Mouse (Mus musculus): ENCODE data around the gene Hes1. TPM values are rescaled to one million over a fixed set of nuclear protein-coding genes. Genes with fewer than 3 reads are reported as not detected.

The Hes1 gene
- total and polyA plus RNA-seq, 2 experiments from 2014 or later, result 19.3 to 24.9 TPM

DNA sequence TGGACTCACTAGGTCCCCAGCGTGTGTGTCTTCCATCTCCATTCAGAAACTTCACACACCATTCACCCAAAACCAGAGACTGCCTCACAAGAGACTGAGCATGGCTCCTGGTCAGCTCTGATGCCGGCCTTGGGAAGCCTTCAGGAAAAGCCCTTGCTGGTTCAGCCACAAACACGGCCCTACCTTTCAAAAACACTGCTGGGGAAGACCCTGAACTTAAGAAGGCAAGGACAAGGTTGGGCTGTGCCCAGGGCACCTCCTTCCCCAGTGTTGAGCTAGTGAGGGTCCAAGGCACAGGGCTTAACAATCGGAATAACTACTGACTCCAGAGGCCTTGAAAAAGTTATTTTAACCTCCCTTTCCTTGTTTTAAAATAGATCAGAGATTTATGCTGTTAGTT lies 17.3 kb downstream of the Hes1 start:
- Histone ChIP-seq H3K27me3 (ENCODE audit: control insufficient read depth, insufficient read depth, low read length) (no peaks in the 10 kb centered on the region), H3K4me1 (ENCODE audit: control insufficient read depth, insufficient read depth) (0 out of 2 replicates have a peak, but pooled peaks cover 5% of the 10 kb centered on the region), H3K4me2 (ENCODE audit: low read depth, low read length) (no peak overlapping the region), H3K27ac (ENCODE audit: low read depth) (no peak overlapping the region), H3K9ac (replicated peaks; ENCODE audit: low read depth, low read length) (no peak overlapping the region), H3K4me3 (ENCODE audit: low read depth, low read length) (no peak overlapping the region), H3K9me3 (replicated peaks; ENCODE audit: control insufficient read depth, low read length) (no peaks in the 10 kb centered on the region), H3K36me3 (replicated peaks; ENCODE audit: control insufficient read depth, insufficient read depth, low read length) (no peaks in the 10 kb centered on the region)
- no peak for DNase-seq (ENCODE audit: low spot score)
- ATAC-seq (ENCODE audit: insufficient read depth, low read depth), result no peak
- TF ChIP-seq EP300 (IDR thresholded peaks at IDR 0.05; ENCODE audit: low read depth), result no peak
- TF ChIP-seq CTCF (IDR thresholded peaks at IDR 0.05; ENCODE audit: low read depth), result no peak
- WGBS, result 64% methylated on average over 4 of the region's 4 CpGs

DNA sequence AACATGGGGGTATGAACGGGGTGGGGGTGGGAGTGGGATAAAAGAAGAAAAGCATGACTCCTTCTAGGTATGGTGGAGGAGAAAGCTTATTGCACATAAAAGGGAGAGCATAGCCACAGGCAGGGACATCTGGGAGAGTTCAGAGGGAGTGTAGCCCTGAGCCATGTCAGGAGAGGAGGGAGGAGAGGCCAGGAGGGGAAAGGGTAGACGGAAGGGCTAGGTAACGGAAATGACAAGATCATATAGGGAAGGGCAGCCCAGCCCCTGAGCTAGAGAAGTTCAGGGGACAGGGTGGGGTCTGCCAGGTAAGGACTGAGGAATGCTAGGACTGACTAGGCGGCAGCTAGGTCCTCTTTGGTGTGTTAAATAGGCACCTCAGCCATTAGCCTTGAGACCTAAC lies 17.8 kb downstream of the Hes1 start:
- ATAC-seq (ENCODE audit: insufficient read depth, low read depth), result no peak
- Histone ChIP-seq H3K9ac (replicated peaks; ENCODE audit: low read depth, low read length) (no peak overlapping the region), H3K36me3 (replicated peaks; ENCODE audit: control insufficient read depth, insufficient read depth, low read length) (no peaks in the 10 kb centered on the region), H3K4me1 (ENCODE audit: control insufficient read depth, insufficient read depth) (0 out of 2 replicates have a peak, but pooled peaks cover 5% of the 10 kb centered on the region), H3K4me3 (ENCODE audit: low read depth, low read length) (no peak overlapping the region), H3K27ac (ENCODE audit: low read depth) (no peak overlapping the region), H3K9me3 (replicated peaks; ENCODE audit: control insufficient read depth, low read length) (no peaks in the 10 kb centered on the region), H3K27me3 (ENCODE audit: control insufficient read depth, insufficient read depth, low read length) (no peaks in the 10 kb centered on the region), H3K4me2 (ENCODE audit: low read depth, low read length) (no peak overlapping the region)
- DNase-seq (ENCODE audit: low spot score), result no peak
- 78% methylated on average over 4 of the region's 4 CpGs for WGBS
- no peak for TF ChIP-seq EP300 (IDR thresholded peaks at IDR 0.05; ENCODE audit: low read depth)
- TF ChIP-seq CTCF (IDR thresholded peaks at IDR 0.05; ENCODE audit: low read depth), result no peak

DNA sequence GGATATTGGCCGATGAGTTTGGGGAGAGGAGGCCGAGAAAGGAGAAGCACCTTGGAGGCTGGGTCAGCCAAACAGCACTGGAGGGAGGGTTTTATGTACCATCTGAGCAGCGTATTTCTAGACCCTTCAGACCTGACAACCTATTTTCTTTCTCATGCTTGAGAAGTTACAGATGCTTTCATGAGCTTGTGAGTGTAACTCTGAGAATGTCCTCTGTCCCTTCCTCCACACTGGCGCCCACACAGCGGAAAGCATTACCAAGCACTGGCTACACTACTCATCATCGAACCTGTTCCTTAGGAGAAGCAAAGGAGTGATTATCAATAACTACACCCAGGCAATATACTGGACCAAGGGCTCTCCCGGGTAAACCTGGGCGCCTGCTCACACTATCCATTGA lies 18.8 kb downstream of the Hes1 start:
- H3K9me3 ChIP-seq (replicated peaks; ENCODE audit: control insufficient read depth, low read length), result no peaks in the 10 kb centered on the region
- ATAC-seq (ENCODE audit: insufficient read depth, low read depth) (no peak), DNase-seq (ENCODE audit: low spot score) (no peak)
- no peaks in the 10 kb centered on the region for H3K27me3 ChIP-seq (ENCODE audit: control insufficient read depth, insufficient read depth, low read length)
- 0 out of 2 replicates have a peak, but pooled peaks cover 5% of the 10 kb centered on the region for H3K4me1 ChIP-seq (ENCODE audit: control insufficient read depth, insufficient read depth)
- no peak overlapping the region for H3K9ac ChIP-seq (replicated peaks; ENCODE audit: low read depth, low read length)
- TF ChIP-seq CTCF (IDR thresholded peaks at IDR 0.05; ENCODE audit: low read depth) (no peak), EP300 (IDR thresholded peaks at IDR 0.05; ENCODE audit: low read depth) (no peak)
- 89% methylated on average over 8 of the region's 8 CpGs for WGBS
- H3K36me3 ChIP-seq (replicated peaks; ENCODE audit: control insufficient read depth, insufficient read depth, low read length), result no peaks in the 10 kb centered on the region
- H3K4me3 ChIP-seq (ENCODE audit: low read depth, low read length), result no peak overlapping the region
- no peak overlapping the region for H3K4me2 ChIP-seq (ENCODE audit: low read depth, low read length)
- H3K27ac ChIP-seq (ENCODE audit: low read depth), result no peak overlapping the region

DNA sequence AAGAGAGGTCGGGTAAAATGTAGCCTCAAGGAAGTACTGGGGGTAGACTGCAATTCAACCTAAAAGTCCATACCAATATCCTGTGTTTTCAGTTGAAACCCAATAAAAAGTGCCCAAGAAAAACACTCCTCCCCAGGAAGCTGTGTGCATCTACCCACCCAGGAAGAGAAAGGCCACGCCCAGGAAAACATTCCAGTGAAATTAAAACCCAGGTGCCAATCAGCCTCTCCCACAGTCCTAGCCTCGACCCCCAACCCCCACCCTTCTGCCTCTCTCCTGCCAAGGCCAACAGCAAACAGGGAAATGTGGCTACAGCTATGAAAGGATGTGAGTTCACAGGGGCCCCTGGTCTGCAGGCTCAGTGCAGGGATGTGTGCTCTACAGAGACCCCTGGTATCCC lies 19.4 kb downstream of the Hes1 start:
- TF ChIP-seq EP300 (IDR thresholded peaks at IDR 0.05; ENCODE audit: low read depth), result no peak
- TF ChIP-seq CTCF (IDR thresholded peaks at IDR 0.05; ENCODE audit: low read depth), result no peak
- Histone ChIP-seq H3K27ac (ENCODE audit: low read depth) (no peak overlapping the region), H3K4me1 (ENCODE audit: control insufficient read depth, insufficient read depth) (0 out of 2 replicates have a peak, but pooled peaks cover 5% of the 10 kb centered on the region), H3K36me3 (replicated peaks; ENCODE audit: control insufficient read depth, insufficient read depth, low read length) (no peaks in the 10 kb centered on the region), H3K4me2 (ENCODE audit: low read depth, low read length) (no peak overlapping the region), H3K9me3 (replicated peaks; ENCODE audit: control insufficient read depth, low read length) (no peaks in the 10 kb centered on the region), H3K9ac (replicated peaks; ENCODE audit: low read depth, low read length) (no peak overlapping the region), H3K4me3 (ENCODE audit: low read depth, low read length) (no peak overlapping the region), H3K27me3 (ENCODE audit: control insufficient read depth, insufficient read depth, low read length) (no peaks in the 10 kb centered on the region)
- no peak for ATAC-seq (ENCODE audit: insufficient read depth, low read depth)
- no peak for DNase-seq (ENCODE audit: low spot score)
- 57% methylated on average over 3 of the region's 3 CpGs for WGBS

DNA sequence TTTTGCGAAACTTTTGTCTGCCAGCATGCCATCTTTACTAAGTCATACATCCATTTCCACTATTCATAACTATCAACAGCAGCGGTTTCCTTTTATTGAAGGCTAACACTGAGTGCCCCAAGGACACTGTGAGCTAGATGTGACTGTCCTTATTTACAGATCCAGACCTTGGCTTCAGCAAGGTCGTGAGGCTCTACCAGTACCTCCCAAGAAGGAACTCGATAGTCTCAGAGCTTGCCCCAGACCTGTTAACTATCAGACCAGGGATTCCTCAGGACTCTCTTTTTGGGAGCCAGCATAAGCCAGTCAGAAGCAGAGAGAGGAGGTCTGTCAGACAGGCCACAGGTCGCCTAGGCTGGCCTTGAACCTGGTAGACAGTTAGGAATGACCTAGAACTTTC lies 24.5 kb downstream of the Hes1 start:
- Histone ChIP-seq H3K4me2 (ENCODE audit: low read depth, low read length) (no peak overlapping the region), H3K9ac (replicated peaks; ENCODE audit: low read depth, low read length) (no peak overlapping the region), H3K36me3 (replicated peaks; ENCODE audit: control insufficient read depth, insufficient read depth, low read length) (no peaks in the 10 kb centered on the region), H3K27me3 (ENCODE audit: control insufficient read depth, insufficient read depth, low read length) (no peaks in the 10 kb centered on the region), H3K27ac (ENCODE audit: low read depth) (no peak overlapping the region), H3K4me1 (ENCODE audit: control insufficient read depth, insufficient read depth) (no peaks in the 10 kb centered on the region), H3K9me3 (replicated peaks; ENCODE audit: control insufficient read depth, low read length) (no peaks in the 10 kb centered on the region), H3K4me3 (ENCODE audit: low read depth, low read length) (no peak overlapping the region)
- TF ChIP-seq CTCF (IDR thresholded peaks at IDR 0.05; ENCODE audit: low read depth) (no peak), EP300 (IDR thresholded peaks at IDR 0.05; ENCODE audit: low read depth) (no peak)
- 81% methylated on average over 5 of the region's 5 CpGs for WGBS
- DNase-seq (ENCODE audit: low spot score) (no peak), ATAC-seq (ENCODE audit: insufficient read depth, low read depth) (no peak)

DNA sequence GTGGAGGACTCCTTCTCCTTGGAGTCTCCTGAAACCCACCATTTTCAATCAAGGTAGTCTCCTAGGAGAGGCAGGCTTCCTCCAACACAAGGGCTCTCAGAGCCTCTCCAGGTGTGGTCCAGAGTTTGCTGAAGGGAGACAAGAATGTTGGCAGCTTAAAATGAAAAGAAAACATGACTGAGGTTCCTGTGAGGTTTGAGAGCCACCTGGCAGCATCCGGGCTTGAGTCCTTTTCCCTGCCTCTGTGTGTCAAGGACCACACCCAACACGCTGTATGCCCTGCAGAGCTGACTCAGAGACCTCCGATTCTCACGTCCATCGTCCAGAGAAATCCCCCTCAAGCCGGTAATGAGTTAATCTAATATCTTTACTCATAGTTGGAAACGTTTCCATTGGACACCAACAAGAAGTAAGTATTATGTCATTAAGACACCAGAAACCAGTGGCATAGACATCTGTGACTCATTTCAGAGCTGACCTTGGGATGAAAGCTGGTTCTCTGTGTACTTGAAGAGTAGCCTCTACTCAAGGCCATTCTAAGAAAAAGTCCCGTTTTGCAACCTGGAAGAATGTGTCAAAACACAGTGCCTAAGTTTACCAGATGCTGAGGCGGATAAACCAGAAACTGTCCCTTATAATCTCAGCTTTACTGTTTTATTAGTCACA lies 26.1 kb downstream of the Hes1 start:
- Histone ChIP-seq H3K9me3 (replicated peaks; ENCODE audit: control insufficient read depth, low read length) (no peaks in the 10 kb centered on the region), H3K4me1 (ENCODE audit: control insufficient read depth, insufficient read depth) (no peaks in the 10 kb centered on the region), H3K36me3 (replicated peaks; ENCODE audit: control insufficient read depth, insufficient read depth, low read length) (no peaks in the 10 kb centered on the region), H3K27ac (ENCODE audit: low read depth) (no peak overlapping the region), H3K4me3 (ENCODE audit: low read depth, low read length) (no peak overlapping the region), H3K9ac (replicated peaks; ENCODE audit: low read depth, low read length) (no peak overlapping the region), H3K4me2 (ENCODE audit: low read depth, low read length) (no peak overlapping the region), H3K27me3 (ENCODE audit: control insufficient read depth, insufficient read depth, low read length) (no peaks in the 10 kb centered on the region)
- DNase-seq (ENCODE audit: low spot score) (no peak), ATAC-seq (ENCODE audit: insufficient read depth, low read depth) (no peak)
- no peak for TF ChIP-seq CTCF (IDR thresholded peaks at IDR 0.05; ENCODE audit: low read depth)
- no peak for TF ChIP-seq EP300 (IDR thresholded peaks at IDR 0.05; ENCODE audit: low read depth)
- 77% methylated on average over 9 of the region's 9 CpGs for WGBS

All from heart, postnatal 0 days (tissue).